Mouse (Mus musculus): ENCODE measurements around the gene Egfr.

- TF ChIP-seq POLR2A (IDR thresholded peaks at IDR 0.05; ENCODE audit: low read depth, low read length) = no peak
- TF ChIP-seq CTCF (IDR thresholded peaks at IDR 0.05; ENCODE audit: borderline replicate concordance, insufficient read depth, low read length) = no peak
Measured at GRCm38 (mm10) chr11:16915850-16916249, 163.8 kb downstream of the Egfr start.
